Mouse (Mus musculus) midbrain, postnatal 0 days (tissue): ENCODE data around the gene a. TPM values are rescaled to one million over a fixed set of nuclear protein-coding genes. Genes with fewer than 3 reads are reported as not detected.

Source experiments
- ATAC-seq: fragments of 200-750 bp; cut with Nextera tagmentation; 2 replicates; pipeline ENCODE4 v1.8.0; 2017; ENCODE audit warnings: moderate number of reproducible peaks, mild to moderate bottlenecking, moderate TSS enrichment, moderate library complexity; ENCODE audit not compliant: low FRiP score
- DNase-seq: peaks from one replicate; pipeline ENCODE4 v3.0.0-alpha.2; 2015; ENCODE audit warnings: low spot score
- H3K27ac ChIP-seq: fragments of 300-500 bp; sonication (generic); 2 replicates; pipeline ENCODE4 v1.5.1; 2014; ENCODE audit warnings: low read depth, mild to moderate bottlenecking, low read length, mixed read lengths
- H3K27me3 ChIP-seq: fragments of 300-500 bp; sonication (generic); 2 replicates; pipeline ENCODE4 v1.6.1; 2014; ENCODE audit warnings: low read length, control low read depth, mixed read lengths; ENCODE audit not compliant: insufficient read depth
- H3K36me3 ChIP-seq: fragments of 300-500 bp; sonication (generic); 2 replicates; pipeline ENCODE4 v1.6.1; 2014; ENCODE audit warnings: low read length, control low read depth, mixed read lengths; ENCODE audit not compliant: insufficient read depth
- H3K4me1 ChIP-seq: fragments of 300-500 bp; sonication (generic); 2 replicates; pipeline ENCODE4 v1.6.1; 2014; ENCODE audit warnings: mild to moderate bottlenecking, control low read depth, antibody characterized with exemption, low read length, mixed read lengths; ENCODE audit not compliant: insufficient read depth
- H3K4me2 ChIP-seq: fragments of 300-500 bp; sonication (generic); 2 replicates; pipeline ENCODE4 v1.6.1; 2014; ENCODE audit warnings: low read depth, mild to moderate bottlenecking, low read length, mixed read lengths; ENCODE audit not compliant: poor library complexity, severe bottlenecking
- H3K4me3 ChIP-seq: fragments of 300-500 bp; sonication (generic); 2 replicates; pipeline ENCODE4 v1.5.1; 2014; ENCODE audit warnings: low read depth, mild to moderate bottlenecking, low read length, moderate library complexity
- H3K9ac ChIP-seq: fragments of 300-500 bp; sonication (generic); replicated peaks from 2 replicates; pipeline ENCODE4 v1.6.1; 2014; ENCODE audit warnings: mild to moderate bottlenecking, low read length, moderate library complexity, mixed read lengths; ENCODE audit not compliant: poor library complexity, severe bottlenecking
- H3K9me3 ChIP-seq: fragments of 300-500 bp; sonication (generic); 2 replicates; pipeline ENCODE4 v1.6.1; 2016; ENCODE audit warnings: low read length, control low read depth
- CTCF ChIP-seq: IDR thresholded peaks from 2 replicates; pipeline ENCODE4 v1.5.1; 2016; ENCODE audit warnings: antibody characterized with exemption, mild to moderate bottlenecking
- WGBS: fragments of 180-500 bp; shearing (Covaris S2); extraction: QIAGEN DNeasy Blood & Tissue Kit; methylation state at CpG from one replicate; pipeline ENCODE4 v1.1.7; 2014; 5-methylcytosine and 5-hydroxymethylcytosine counted together
- polyA plus RNA-seq: library from polyadenylated mRNA; unstranded; fragments of >200 nt; fragmentation: Nextera tagmentation; extraction: Ambion mirVana; gene quantifications from 2 replicates; pipeline ENCODE4 v1.2.1, GENCODE M21; 2015
- total RNA-seq: library from RNA; depleted of rRNA; stranded (reverse); fragments of >200 nt; gene quantifications from 2 replicates; pipeline ENCODE4 v1.2.3, GENCODE M21; 2014

a gene
- total and polyA plus RNA-seq, 2 experiments from 2014 or later: 1.1 TPM; not detected in 1

DNA sequence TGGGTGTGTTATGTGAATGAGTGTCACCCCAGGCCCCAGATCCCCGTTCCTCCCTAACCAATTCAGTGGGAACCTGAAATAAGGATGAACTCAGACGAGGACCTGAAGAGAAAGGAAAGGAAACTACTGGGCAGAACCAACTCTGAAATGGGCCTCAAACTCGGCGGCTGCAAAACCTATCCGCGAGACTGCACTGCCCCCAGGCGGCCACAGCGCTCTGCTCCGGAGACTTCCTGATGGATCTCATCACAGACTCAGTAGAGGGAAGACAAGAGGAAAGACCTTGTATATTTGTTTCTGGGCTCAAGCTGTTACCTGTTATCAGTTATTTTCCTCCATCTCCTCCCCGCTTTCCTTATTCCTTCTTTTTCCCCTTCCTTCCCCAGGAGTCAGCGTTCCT lies 151.9 kb downstream of the a start:
- Histone ChIP-seq H3K36me3 (no peaks in the 10 kb centered on the region), H3K27me3 (no peaks in the 10 kb centered on the region), H3K4me3 (no peak overlapping the region), H3K9me3 (no peaks in the 10 kb centered on the region), H3K9ac (no peak overlapping the region), H3K4me1 (no peaks in the 10 kb centered on the region), H3K4me2 (no peak overlapping the region), H3K27ac (no peak overlapping the region)
- no peak for ATAC-seq
- peak; percentile 61 for DNase-seq
- WGBS: 5% methylated on average over 11 of the region's 11 CpGs
- TF ChIP-seq CTCF: peak; percentile 85

DNA sequence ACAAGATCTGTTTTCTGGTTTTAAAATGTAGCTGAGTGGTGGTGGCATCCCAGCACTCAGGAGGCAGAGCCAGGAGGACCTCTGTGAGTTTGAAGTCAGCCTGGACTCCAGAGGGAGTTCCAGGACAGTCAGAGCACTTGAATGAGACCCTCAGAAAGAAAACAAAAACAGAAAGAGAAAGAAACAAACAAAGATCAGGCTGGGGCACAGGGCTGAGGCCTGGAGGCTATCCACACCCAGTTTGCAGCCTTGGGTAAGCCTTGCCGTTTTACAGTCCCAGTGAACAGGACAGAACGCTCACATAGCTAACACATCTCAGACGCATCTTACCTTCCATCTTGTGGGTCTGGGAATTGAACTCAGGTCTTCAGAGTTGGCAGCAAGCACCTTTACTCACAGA lies 155.7 kb downstream of the a start:
- ATAC-seq (no peak), DNase-seq (no peak)
- H3K9ac ChIP-seq: no peak overlapping the region
- H3K27me3 ChIP-seq: no peaks in the 10 kb centered on the region
- H3K9me3 ChIP-seq: no peaks in the 10 kb centered on the region
- TF ChIP-seq CTCF: no peak
- no peak overlapping the region for H3K4me3 ChIP-seq
- 89% methylated on average over 3 of the region's 3 CpGs for WGBS
- no peak overlapping the region for H3K4me2 ChIP-seq
- H3K4me1 ChIP-seq: no peaks in the 10 kb centered on the region
- H3K36me3 ChIP-seq: no peaks in the 10 kb centered on the region
- no peak overlapping the region for H3K27ac ChIP-seq

GRCm38 (mm10) chr2:154949352-154949751 lies 158.2 kb downstream of the a start:
- Histone ChIP-seq H3K36me3 (no peaks in the 10 kb centered on the region), H3K4me2 (no peak overlapping the region), H3K27ac (no peak overlapping the region), H3K4me3 (no peak overlapping the region), H3K27me3 (no peaks in the 10 kb centered on the region), H3K9ac (no peak overlapping the region), H3K4me1 (no peaks in the 10 kb centered on the region), H3K9me3 (no peaks in the 10 kb centered on the region)
- ATAC-seq (no peak), DNase-seq (no peak)
- 76% methylated on average over 7 of the region's 7 CpGs for WGBS
- no peak for TF ChIP-seq CTCF

DNA sequence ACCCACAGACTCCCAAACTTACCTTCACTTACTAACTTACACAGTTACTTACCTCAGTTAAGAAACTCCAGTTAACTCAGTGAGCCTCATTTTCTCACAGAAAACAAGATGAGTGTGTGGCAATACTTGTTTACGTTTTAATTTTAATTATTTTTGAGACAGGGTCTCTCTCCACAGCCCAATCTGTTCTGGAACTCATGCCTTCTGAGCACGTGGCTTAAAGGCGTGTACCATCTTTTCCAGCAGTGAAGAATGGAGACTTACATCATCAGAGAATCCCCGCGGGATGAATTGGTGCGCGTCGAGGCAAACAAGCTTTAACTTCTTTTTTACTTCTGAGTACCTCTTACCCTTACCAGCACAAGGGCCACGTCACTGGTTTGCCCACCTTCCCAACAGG lies 158.7 kb downstream of the a start:
- H3K4me1 ChIP-seq: no peaks in the 10 kb centered on the region
- H3K36me3 ChIP-seq: no peaks in the 10 kb centered on the region
- H3K4me2 ChIP-seq: no peak overlapping the region
- 79% methylated on average over 9 of the region's 9 CpGs for WGBS
- H3K27me3 ChIP-seq: no peaks in the 10 kb centered on the region
- ATAC-seq (no peak), DNase-seq (no peak)
- no peak overlapping the region for H3K4me3 ChIP-seq
- no peak overlapping the region for H3K27ac ChIP-seq
- H3K9me3 ChIP-seq: no peaks in the 10 kb centered on the region
- no peak for TF ChIP-seq CTCF
- no peak overlapping the region for H3K9ac ChIP-seq

GRCm38 (mm10) chr2:154950601-154951000 lies 159.4 kb downstream of the a start:
- no peak for TF ChIP-seq CTCF
- WGBS: 72% methylated on average over 5 of the region's 5 CpGs
- H3K9me3 ChIP-seq: no peaks in the 10 kb centered on the region
- no peak overlapping the region for H3K9ac ChIP-seq
- no peak overlapping the region for H3K27ac ChIP-seq
- no peak overlapping the region for H3K4me2 ChIP-seq
- no peaks in the 10 kb centered on the region for H3K4me1 ChIP-seq
- ATAC-seq (no peak), DNase-seq (no peak)
- no peaks in the 10 kb centered on the region for H3K36me3 ChIP-seq
- H3K4me3 ChIP-seq: no peak overlapping the region
- H3K27me3 ChIP-seq: no peaks in the 10 kb centered on the region

GRCm38 (mm10) chr2:154959486-154959885 lies 168.3 kb downstream of the a start:
- WGBS: 94% methylated on average over 5 of the region's 5 CpGs
- H3K36me3 ChIP-seq: no peaks in the 10 kb centered on the region
- no peak overlapping the region for H3K9ac ChIP-seq
- H3K4me2 ChIP-seq: no peak overlapping the region
- H3K27me3 ChIP-seq: no peaks in the 10 kb centered on the region
- H3K9me3 ChIP-seq: no peaks in the 10 kb centered on the region
- no peak for DNase-seq
- no peaks in the 10 kb centered on the region for H3K4me1 ChIP-seq
- no peak overlapping the region for H3K4me3 ChIP-seq
- no peak for ATAC-seq
- no peak overlapping the region for H3K27ac ChIP-seq
- TF ChIP-seq CTCF: no peak

GRCm38 (mm10) chr2:154959909-154960308 lies 168.7 kb downstream of the a start:
- H3K4me3 ChIP-seq: no peak overlapping the region
- no peaks in the 10 kb centered on the region for H3K27me3 ChIP-seq
- no peak overlapping the region for H3K9ac ChIP-seq
- TF ChIP-seq CTCF: no peak
- H3K27ac ChIP-seq: no peak overlapping the region
- H3K4me1 ChIP-seq: no peaks in the 10 kb centered on the region
- no peaks in the 10 kb centered on the region for H3K9me3 ChIP-seq
- no peaks in the 10 kb centered on the region for H3K36me3 ChIP-seq
- 91% methylated on average over 3 of the region's 3 CpGs for WGBS
- DNase-seq: no peak
- H3K4me2 ChIP-seq: no peak overlapping the region
- ATAC-seq: no peak
